Mouse (Mus musculus): ENCODE measurements around the gene Aqp2.

GRCm38 (mm10) chr15:99592877-99593276 lies 14.0 kb downstream of the Aqp2 start:
- no peak for TF ChIP-seq EP300 (IDR thresholded peaks at IDR 0.05; ENCODE audit: low read depth in 1 of 2, low read length in 2 of 2)
- TF ChIP-seq CTCF (IDR thresholded peaks at IDR 0.05 in 2 of 3, conservative IDR thresholded peaks at IDR 0.05 in 1 of 3; ENCODE audit: control insufficient read depth in 1 of 3, insufficient read depth in 1 of 3, low read depth in 2 of 3, low read length in 3 of 3, poor library complexity in 1 of 3, severe bottlenecking in 1 of 3): no peak
- TF ChIP-seq ZC3H11A (IDR thresholded peaks at IDR 0.05; ENCODE audit: low read depth, low read length): no peak
- no peak for TF ChIP-seq POLR2AphosphoS5 (IDR thresholded peaks at IDR 0.05; ENCODE audit: borderline replicate concordance, low read depth, low read length)
- TF ChIP-seq POLR2A (IDR thresholded peaks at IDR 0.05; ENCODE audit: control insufficient read depth in 1 of 2, insufficient read depth in 1 of 2, low read depth in 1 of 2, low read length in 2 of 2, poor library complexity in 1 of 2): no peak
- TF ChIP-seq MXI1 (IDR thresholded peaks at IDR 0.05; ENCODE audit: low read depth, low read length): no peak
- no peak for TF ChIP-seq NRF1 (IDR thresholded peaks at IDR 0.05; ENCODE audit: insufficient read depth, low read depth, low read length, poor library complexity, severe bottlenecking)
- no peak for TF ChIP-seq GATA1 (IDR thresholded peaks at IDR 0.05; ENCODE audit: low read depth, low read length)
- TF ChIP-seq HCFC1 (IDR thresholded peaks at IDR 0.05; ENCODE audit: low read depth, low read length): no peak
- no peak for TF ChIP-seq POLR2AphosphoS2 (IDR thresholded peaks at IDR 0.05; ENCODE audit: low read length)
- TF ChIP-seq ZNF384 (IDR thresholded peaks at IDR 0.05; ENCODE audit: low read depth, low read length): no peak
- no peak for TF ChIP-seq ETS1 (IDR thresholded peaks at IDR 0.05; ENCODE audit: low read depth, low read length)
- TF ChIP-seq USF1 (IDR thresholded peaks at IDR 0.05; ENCODE audit: low read depth, low read length): no peak
